Mouse (Mus musculus) bone marrow, adult 2 months (tissue): ENCODE results near the gene Ugt1a8.

Experiments
- CTCF ChIP-seq: fragments of 200-500 bp; IDR thresholded peaks from 2 replicates; pipeline ENCODE4 v1.5.1; 2011; ENCODE audit warnings: low read length, control low read depth; ENCODE audit not compliant: control insufficient read depth, insufficient read depth
- POLR2A ChIP-seq: fragments of 200-500 bp; IDR thresholded peaks from 2 replicates; pipeline ENCODE4 v1.6.1; 2011; ENCODE audit warnings: low read depth, mild to moderate bottlenecking, control low read depth, low read length, borderline replicate concordance; ENCODE audit not compliant: control insufficient read depth

GRCm38 (mm10) chr1:88235894-88236415 is 148.3 kb downstream of the Ugt1a8 start:
- TF ChIP-seq CTCF = no peak
- TF ChIP-seq POLR2A = no peak
